Mouse (Mus musculus) embryonic facial prominence, embryonic 13.5 days (tissue): ENCODE measurements around the gene Mbl2. TPM values are rescaled to one million over a fixed set of nuclear protein-coding genes. Genes with fewer than 3 reads are reported as not detected.
"Not testable (repeated sequence)": the region's sequence is repeated elsewhere in the genome, so short reads cannot be mapped to it uniquely, and the experiment has no call there.

Experiments
- ATAC-seq: fragments of 200-750 bp; cut with Nextera tagmentation; 2 replicates; pipeline ENCODE4 v1.8.0; 2017; ENCODE audit warnings: low read depth; ENCODE audit not compliant: insufficient number of reproducible peaks, insufficient read depth, low FRiP score, low TSS enrichment
- H3K27ac ChIP-seq: fragments of 300-500 bp; sonication (generic); 2 replicates; pipeline ENCODE4 v1.5.1; 2015; ENCODE audit warnings: moderate library complexity, mild to moderate bottlenecking, inconsistent platforms
- H3K27me3 ChIP-seq: fragments of 300-500 bp; sonication (generic); 2 replicates; pipeline ENCODE4 v1.6.1; 2015; ENCODE audit warnings: mild to moderate bottlenecking, inconsistent platforms
- H3K36me3 ChIP-seq: fragments of 300-500 bp; sonication (generic); 2 replicates; pipeline ENCODE4 v1.6.1; 2015; ENCODE audit warnings: mild to moderate bottlenecking, inconsistent platforms
- H3K4me1 ChIP-seq: fragments of 300-500 bp; sonication (generic); 2 replicates; pipeline ENCODE4 v1.6.1; 2015; ENCODE audit warnings: inconsistent platforms
- H3K4me2 ChIP-seq: fragments of 300-500 bp; sonication (generic); 2 replicates; pipeline ENCODE4 v1.6.1; 2015; ENCODE audit warnings: moderate library complexity, mild to moderate bottlenecking, inconsistent platforms
- H3K4me3 ChIP-seq: fragments of 300-500 bp; sonication (generic); 2 replicates; pipeline ENCODE4 v1.5.1; 2015; ENCODE audit warnings: mild to moderate bottlenecking, inconsistent platforms
- H3K9ac ChIP-seq: fragments of 300-500 bp; sonication (generic); 2 replicates; pipeline ENCODE4 v1.6.1; 2015; ENCODE audit warnings: mild to moderate bottlenecking, inconsistent platforms
- H3K9me3 ChIP-seq: fragments of 300-500 bp; sonication (generic); 2 replicates; pipeline ENCODE4 v1.6.1; 2016; ENCODE audit warnings: inconsistent platforms
- WGBS: fragments of 180-500 bp; shearing (Covaris S2); methylation state at CpG from one replicate; pipeline ENCODE4 v1.1.7; 2015; ENCODE audit warnings: mixed read lengths; 5-methylcytosine and 5-hydroxymethylcytosine counted together
- polyA plus RNA-seq: library from polyadenylated mRNA; unstranded; fragments of >200 nt; fragmentation: Nextera tagmentation; extraction: Ambion mirVana; gene quantifications from 2 replicates; pipeline ENCODE4 v1.2.1, GENCODE M21; 2015

The Mbl2 gene
- not detected in 2 replicates for polyA plus RNA-seq

DNA sequence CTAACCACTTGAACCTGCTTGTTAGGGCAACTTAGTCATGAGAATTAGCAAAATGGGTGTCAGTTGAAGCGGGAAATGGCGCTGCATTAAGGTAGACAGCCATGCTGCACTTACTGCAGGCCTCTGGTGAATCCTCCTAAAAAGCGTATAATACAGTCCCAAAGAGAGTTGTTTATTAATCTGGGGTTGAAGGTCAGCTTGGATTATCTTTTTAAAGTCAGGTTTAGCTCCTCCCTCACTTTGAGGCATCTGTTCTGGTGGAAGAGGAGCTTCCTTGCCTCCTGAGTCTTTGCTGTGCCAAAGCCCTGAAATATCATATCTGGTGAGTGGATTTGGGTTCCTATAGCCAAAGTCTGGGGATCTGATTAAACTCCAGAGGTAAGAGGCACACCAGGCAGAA lies at the start of gene Mbl2:
Gene Mbl2, plus strand, starts transcription at position 252 of the 400 bp plus-strand sequence.
- H3K36me3 ChIP-seq = no peaks in the 10 kb centered on the region
- ATAC-seq = no peak
- 89% methylated on average over 3 of the region's 3 CpGs for WGBS
- H3K4me3 ChIP-seq = no peak within 1 kb of the TSS
- H3K9me3 ChIP-seq = no peaks in the 10 kb centered on the region
- no peak within 1 kb of the TSS for H3K4me2 ChIP-seq
- no peak within 1 kb of the TSS for H3K9ac ChIP-seq
- H3K27me3 ChIP-seq = no peaks in the 10 kb centered on the region
- no peaks in the 10 kb centered on the region for H3K4me1 ChIP-seq
- no peak within 1 kb of the TSS for H3K27ac ChIP-seq

DNA sequence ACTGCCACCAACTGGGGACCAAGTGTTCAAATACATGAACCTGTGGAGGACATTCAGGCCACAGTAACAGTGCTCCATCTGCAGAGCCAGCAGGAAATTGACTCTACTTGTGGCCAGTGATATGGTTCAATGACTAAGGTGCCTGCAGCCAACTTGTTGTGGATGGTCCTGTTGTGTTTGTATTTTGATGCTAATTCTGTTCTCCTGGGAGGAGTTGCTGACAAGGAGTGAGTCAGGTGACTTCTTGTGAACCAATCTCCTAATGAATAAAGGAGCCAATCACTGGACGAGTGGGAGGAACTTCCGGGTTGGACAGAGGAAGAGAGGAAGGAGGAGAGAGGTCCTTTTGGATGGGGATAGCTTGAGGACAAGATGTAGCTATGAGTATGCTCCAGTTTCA lies 47.2 kb upstream of the Mbl2 start:
- Histone ChIP-seq H3K4me1 (no peaks in the 10 kb centered on the region), H3K9me3 (0 out of 2 replicates have a peak, but pooled peaks cover 6% of the 10 kb centered on the region), H3K27me3 (no peaks in the 10 kb centered on the region), H3K27ac (no peak overlapping the region), H3K9ac (no peak overlapping the region), H3K36me3 (no peaks in the 10 kb centered on the region), H3K4me2 (no peak overlapping the region), H3K4me3 (no peak overlapping the region)
- 88% methylated on average over 2 of the region's 2 CpGs for WGBS
- no peak for ATAC-seq

DNA sequence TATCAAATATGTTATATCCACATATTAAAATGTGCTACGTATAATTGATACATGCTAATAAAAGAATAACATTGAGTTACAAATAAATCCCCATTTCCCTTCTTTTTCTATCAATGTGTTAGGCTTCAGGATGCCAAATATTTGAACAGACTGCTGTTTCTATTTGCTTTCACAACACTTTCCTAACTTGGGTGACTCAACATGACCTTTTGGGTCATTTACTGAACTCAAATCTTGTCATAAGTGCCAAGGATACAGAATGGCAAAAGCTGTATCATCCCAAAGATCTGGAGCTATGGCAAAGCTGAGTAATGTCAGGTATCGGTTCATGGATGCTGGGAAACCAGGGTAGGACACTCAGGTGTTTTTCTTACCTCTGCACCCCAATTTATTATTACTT lies 45.5 kb upstream of the Mbl2 start:
- Histone ChIP-seq H3K36me3 (no peaks in the 10 kb centered on the region), H3K4me2 (no peak overlapping the region), H3K9ac (no peak overlapping the region), H3K4me1 (no peaks in the 10 kb centered on the region), H3K4me3 (no peak overlapping the region), H3K27me3 (no peaks in the 10 kb centered on the region), H3K27ac (no peak overlapping the region), H3K9me3 (0 out of 2 replicates have a peak, but pooled peaks cover 6% of the 10 kb centered on the region)
- no peak for ATAC-seq
- 93% methylated on average over 2 of the region's 2 CpGs for WGBS

DNA sequence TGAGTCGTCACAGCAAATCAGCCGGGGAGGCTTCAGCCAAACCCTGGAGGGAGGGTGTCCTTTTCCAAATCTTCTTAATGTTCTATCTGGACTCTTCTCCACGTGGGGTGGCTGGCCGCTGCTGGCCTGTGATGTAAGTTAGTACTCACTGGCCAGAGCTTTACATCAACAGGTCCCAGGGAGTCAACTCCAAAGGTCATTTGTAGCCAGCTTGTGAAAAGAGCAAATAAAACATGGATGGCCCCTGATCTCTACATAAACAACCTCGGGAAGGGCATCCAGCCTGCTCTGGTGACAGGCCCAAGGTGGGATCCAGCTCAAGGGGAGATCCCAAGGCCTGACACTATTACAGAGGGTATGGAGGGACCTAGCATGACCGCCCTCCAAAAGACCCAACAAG lies 37.7 kb upstream of the Mbl2 start:
- ATAC-seq = no peak
- H3K4me1 ChIP-seq = no peaks in the 10 kb centered on the region
- H3K36me3 ChIP-seq = no peaks in the 10 kb centered on the region
- H3K4me2 ChIP-seq = no peak overlapping the region
- no peaks in the 10 kb centered on the region for H3K27me3 ChIP-seq
- 87% methylated on average over 6 of the region's 6 CpGs for WGBS
- no peak overlapping the region for H3K27ac ChIP-seq
- H3K9ac ChIP-seq = no peak overlapping the region
- H3K9me3 ChIP-seq = no peaks in the 10 kb centered on the region
- no peak overlapping the region for H3K4me3 ChIP-seq

DNA sequence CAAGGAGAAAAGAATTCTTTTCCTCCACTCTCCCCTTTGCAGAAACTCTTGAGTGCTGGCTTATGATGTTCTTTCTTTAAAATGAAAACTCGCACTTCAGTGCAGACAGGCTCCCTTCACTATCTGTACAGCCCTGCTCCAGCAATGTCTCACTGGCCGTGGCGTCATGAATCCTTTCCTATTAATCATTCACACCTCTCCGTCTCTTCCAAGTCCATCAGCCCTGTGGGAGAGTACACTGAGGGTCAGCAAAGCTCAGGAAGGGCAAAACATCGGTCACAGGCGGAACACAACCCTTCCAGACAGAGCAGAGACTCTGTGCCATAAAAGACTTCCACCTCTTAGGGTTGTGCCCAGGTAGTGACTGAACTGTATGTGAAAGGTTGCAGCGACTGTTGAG lies 30.6 kb upstream of the Mbl2 start:
- Histone ChIP-seq H3K27ac (no peak overlapping the region), H3K9ac (no peak overlapping the region), H3K4me1 (no peaks in the 10 kb centered on the region), H3K4me2 (no peak overlapping the region), H3K4me3 (no peak overlapping the region), H3K27me3 (no peaks in the 10 kb centered on the region), H3K9me3 (no peaks in the 10 kb centered on the region), H3K36me3 (no peaks in the 10 kb centered on the region)
- ATAC-seq = no peak
- 88% methylated on average over 7 of the region's 7 CpGs for WGBS

DNA sequence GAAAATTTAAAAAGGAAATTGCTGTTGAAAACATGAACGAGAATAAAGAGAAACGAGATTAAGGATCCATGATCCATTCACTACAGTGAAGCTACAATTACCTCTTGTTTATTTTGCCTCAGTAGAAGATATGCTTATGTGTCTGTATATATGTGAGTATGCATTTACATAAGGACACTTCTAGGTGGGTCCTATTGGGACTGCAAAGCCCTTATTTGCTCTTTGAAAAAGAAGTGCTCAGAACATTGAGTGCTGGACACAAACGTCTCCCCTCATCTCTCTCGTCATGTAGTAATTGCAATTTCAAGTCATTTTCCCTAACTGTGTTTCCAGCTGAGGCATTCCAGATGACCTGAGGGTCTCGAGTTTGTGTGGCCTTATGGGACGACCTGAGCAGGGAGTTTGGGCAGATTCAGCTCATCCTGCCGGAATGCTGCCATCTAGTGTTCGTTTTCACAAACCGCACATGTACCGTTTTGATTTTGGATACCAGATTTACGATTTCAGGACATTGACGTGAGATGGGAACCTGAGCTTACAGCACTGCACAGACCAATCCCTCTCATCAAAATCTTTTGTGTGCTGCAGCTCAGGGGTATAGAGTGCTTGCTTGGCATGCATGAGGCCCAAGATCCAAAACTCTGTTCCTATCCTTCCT lies 27.5 kb upstream of the Mbl2 start:
- no peaks in the 10 kb centered on the region for H3K9me3 ChIP-seq
- H3K36me3 ChIP-seq = no peaks in the 10 kb centered on the region
- H3K27ac ChIP-seq = no peak overlapping the region
- WGBS = 16% methylated on average over 12 of the region's 12 CpGs
- no peak overlapping the region for H3K4me3 ChIP-seq
- no peak overlapping the region for H3K4me2 ChIP-seq
- no peak for ATAC-seq
- no peaks in the 10 kb centered on the region for H3K4me1 ChIP-seq
- no peaks in the 10 kb centered on the region for H3K27me3 ChIP-seq
- H3K9ac ChIP-seq = no peak overlapping the region

DNA sequence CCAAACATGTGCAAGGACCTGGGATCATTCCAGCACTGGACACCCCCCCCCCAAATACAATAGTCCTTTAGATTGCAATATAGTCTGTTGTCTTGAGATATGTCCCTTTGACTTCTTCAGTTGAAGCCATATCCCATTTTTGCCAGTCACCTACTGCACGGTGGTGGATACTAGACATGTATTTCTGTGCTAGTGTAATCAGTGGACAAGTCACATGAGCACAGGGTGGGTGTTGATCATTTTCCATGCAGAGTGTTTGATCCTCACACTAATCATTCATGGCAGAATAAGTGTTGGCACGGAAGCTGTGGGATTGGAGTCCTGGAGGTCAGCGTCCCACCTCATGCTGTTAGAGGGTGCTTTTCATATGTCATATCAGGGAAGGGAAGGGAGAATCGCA lies 26.9 kb upstream of the Mbl2 start:
- Histone ChIP-seq H3K4me3 (no peak overlapping the region), H3K4me2 (no peak overlapping the region), H3K9ac (no peak overlapping the region), H3K36me3 (no peaks in the 10 kb centered on the region), H3K27me3 (no peaks in the 10 kb centered on the region), H3K4me1 (no peaks in the 10 kb centered on the region), H3K9me3 (no peaks in the 10 kb centered on the region), H3K27ac (no peak overlapping the region)
- ATAC-seq = no peak
- WGBS = 84% methylated on average over 4 of the region's 4 CpGs

DNA sequence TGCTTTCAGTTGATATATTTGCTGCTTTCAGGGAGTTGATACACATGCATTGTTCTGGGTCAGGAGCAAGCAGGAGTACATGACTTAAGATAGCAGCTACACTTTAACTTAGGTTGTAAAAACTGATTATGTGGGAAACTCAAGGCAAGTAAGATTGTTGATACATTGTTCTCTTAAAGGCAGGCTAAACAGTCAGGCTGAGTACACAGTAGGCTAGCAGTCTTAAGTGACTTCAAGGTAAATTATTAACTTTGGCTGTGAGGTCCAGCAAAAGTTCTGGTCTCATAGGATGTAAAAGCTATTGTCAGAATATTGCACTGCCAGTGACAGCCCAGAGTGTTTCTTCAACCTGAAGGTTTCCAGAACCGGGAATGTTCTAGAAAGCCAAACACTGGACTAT lies 25.8 kb upstream of the Mbl2 start:
- Histone ChIP-seq H3K4me2 (no peak overlapping the region), H3K9me3 (no peaks in the 10 kb centered on the region), H3K4me3 (no peak overlapping the region), H3K9ac (no peak overlapping the region), H3K27ac (no peak overlapping the region), H3K27me3 (no peaks in the 10 kb centered on the region), H3K4me1 (no peaks in the 10 kb centered on the region), H3K36me3 (no peaks in the 10 kb centered on the region)
- ATAC-seq = no peak
- WGBS = 86% methylated on average over 1 of the region's 1 CpGs

DNA sequence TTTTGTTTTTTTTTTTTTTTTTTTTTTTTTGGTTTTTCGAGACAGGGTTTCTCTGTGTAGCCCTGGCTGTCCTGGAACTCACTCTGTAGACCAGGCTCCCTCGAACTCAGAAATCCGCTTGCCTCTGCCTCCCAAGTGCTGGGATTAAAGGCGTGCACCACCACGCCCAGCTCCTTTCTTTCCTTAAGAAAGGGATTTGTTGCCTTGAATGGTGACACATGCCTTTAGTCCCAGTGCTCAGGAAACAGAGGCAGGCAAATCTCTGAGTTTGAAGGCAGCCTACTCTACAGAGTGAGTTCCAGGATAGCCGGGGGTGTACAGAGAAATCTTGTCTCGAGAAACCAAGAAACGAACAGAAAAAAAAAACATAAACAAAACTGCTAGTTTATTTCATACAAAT lies 23.7 kb upstream of the Mbl2 start:
- WGBS = 81% methylated on average over 8 of the region's 8 CpGs
- H3K36me3 ChIP-seq, ATAC-seq, H3K4me2 ChIP-seq, H3K9ac ChIP-seq, H3K4me3 ChIP-seq, H3K27me3 ChIP-seq, H3K9me3 ChIP-seq, H3K4me1 ChIP-seq, H3K27ac ChIP-seq: not testable (repeated sequence)

DNA sequence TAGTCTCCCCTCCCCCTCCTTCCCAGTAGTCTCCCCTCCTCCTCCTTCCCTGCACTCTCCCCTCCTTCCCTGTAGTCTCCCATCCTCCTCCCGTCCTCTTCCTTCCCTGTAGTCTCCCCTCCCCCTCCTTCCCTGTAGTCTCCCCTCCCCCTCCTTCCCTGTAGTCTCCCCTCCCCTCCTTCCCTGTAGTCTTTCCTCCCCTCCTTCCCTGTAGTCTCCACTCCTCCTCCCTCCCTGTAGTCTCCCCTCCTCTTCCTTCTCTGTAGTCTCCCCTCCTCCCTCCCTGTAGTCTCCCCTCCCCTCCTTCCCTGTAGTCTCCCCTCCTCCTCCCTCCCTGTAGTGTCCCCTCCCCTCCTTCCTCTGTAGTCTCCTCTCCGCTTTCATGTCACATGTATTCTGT lies 18.7 kb upstream of the Mbl2 start:
- Histone ChIP-seq H3K9me3 (no peaks in the 10 kb centered on the region), H3K9ac (no peak overlapping the region), H3K4me2 (no peak overlapping the region), H3K4me1 (no peaks in the 10 kb centered on the region), H3K36me3 (no peaks in the 10 kb centered on the region), H3K27ac (no peak overlapping the region), H3K27me3 (no peaks in the 10 kb centered on the region), H3K4me3 (no peak overlapping the region)
- ATAC-seq = no peak
- WGBS = 4% methylated on average over 2 of the region's 2 CpGs

DNA sequence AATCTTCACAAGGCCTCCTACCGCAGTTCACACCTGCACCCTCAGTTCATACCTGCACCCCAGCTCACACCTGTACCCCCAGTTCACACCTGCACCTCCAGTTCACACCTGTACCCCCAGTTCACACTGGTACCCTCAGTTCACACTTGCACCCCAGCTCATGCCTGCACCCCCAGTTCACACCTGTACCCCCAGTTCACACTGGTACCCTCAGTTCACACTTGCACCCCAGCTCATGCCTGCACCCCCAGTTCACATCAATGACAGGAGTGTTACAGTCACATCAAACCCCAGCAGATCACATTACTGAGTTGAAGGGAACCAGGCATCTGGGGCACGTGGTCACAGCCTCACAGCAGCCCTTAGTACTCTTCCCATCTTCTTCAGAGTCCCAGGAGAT lies 17.0 kb upstream of the Mbl2 start:
- H3K9me3 ChIP-seq, H3K4me3 ChIP-seq, H3K36me3 ChIP-seq, H3K27ac ChIP-seq, ATAC-seq, H3K4me2 ChIP-seq, H3K4me1 ChIP-seq, H3K9ac ChIP-seq, H3K27me3 ChIP-seq: not testable (repeated sequence)
- WGBS = 61% methylated on average over 2 of the region's 2 CpGs

DNA sequence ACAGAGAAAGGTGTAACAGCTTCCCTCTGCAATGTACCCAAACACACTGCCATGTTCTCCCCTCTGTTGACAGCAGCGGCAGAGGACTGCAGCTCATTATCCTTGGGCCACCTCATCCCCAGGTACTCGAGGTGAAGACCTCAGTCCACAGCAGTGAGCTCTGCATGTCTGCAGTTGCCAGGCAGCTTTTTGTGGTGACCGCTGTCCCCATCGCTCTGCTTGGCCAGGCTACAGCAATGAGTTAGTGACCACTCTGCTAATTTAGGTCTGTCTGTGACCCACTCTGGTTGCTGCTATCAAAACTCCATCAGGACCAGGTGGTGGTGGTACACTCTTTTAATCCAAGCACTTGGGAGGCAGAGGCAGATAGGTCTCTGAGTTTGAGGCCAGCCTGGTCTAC lies 16.6 kb upstream of the Mbl2 start:
- H3K4me3 ChIP-seq = no peak overlapping the region
- WGBS = 80% methylated on average over 4 of the region's 4 CpGs
- H3K9ac ChIP-seq = no peak overlapping the region
- no peak overlapping the region for H3K27ac ChIP-seq
- no peak overlapping the region for H3K4me2 ChIP-seq
- no peaks in the 10 kb centered on the region for H3K9me3 ChIP-seq
- ATAC-seq = no peak
- H3K27me3 ChIP-seq = no peaks in the 10 kb centered on the region
- no peaks in the 10 kb centered on the region for H3K36me3 ChIP-seq
- H3K4me1 ChIP-seq = no peaks in the 10 kb centered on the region

DNA sequence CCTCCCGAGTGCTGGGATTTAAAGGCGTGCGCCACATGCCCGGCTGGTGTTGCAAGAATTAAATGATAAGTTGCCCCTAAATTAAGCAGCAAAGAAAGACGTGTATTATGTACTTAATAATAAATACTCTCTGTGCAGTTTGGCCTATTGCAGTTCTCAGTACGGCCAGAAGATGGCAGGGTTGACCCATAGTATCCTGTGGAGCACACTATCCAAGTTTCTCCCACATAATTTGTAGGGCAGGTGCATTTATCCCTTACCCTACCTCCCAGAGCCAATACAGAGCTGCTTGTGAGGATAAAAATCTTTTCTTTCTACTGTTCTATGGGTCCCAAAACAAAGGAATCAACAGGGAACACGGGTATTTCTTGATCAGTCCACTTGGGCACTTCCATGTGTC lies 15.4 kb upstream of the Mbl2 start:
- no peaks in the 10 kb centered on the region for H3K27me3 ChIP-seq
- H3K4me3 ChIP-seq = no peak overlapping the region
- no peaks in the 10 kb centered on the region for H3K4me1 ChIP-seq
- no peak overlapping the region for H3K27ac ChIP-seq
- H3K9me3 ChIP-seq = no peaks in the 10 kb centered on the region
- no peaks in the 10 kb centered on the region for H3K36me3 ChIP-seq
- 20% methylated on average over 7 of the region's 7 CpGs for WGBS
- ATAC-seq = no peak
- H3K4me2 ChIP-seq = no peak overlapping the region
- H3K9ac ChIP-seq = no peak overlapping the region
